Mouse (Mus musculus) thymus, adult 2 months (tissue): ENCODE measurements around the gene Tgif2. TPM values are rescaled to one million over a fixed set of nuclear protein-coding genes. Genes with fewer than 3 reads are reported as not detected.

Experiments used
- DNase-seq: peaks from one replicate; pipeline ENCODE4 v3.0.0; 2021
- H3K27ac ChIP-seq: fragments of 200-500 bp; 2 replicates; pipeline ENCODE4 v1.5.1; 2012; ENCODE audit warnings: low read length, control low read depth; ENCODE audit not compliant: control insufficient read depth, insufficient read depth
- H3K27me3 ChIP-seq: fragments of 200-500 bp; 2 replicates; pipeline ENCODE4 v1.6.1; 2012; ENCODE audit warnings: mild to moderate bottlenecking, low read length, moderate library complexity, mixed read lengths; ENCODE audit not compliant: control insufficient read depth, insufficient read depth
- H3K36me3 ChIP-seq: fragments of 200-500 bp; 2 replicates; pipeline ENCODE4 v1.6.1; 2012; ENCODE audit warnings: mild to moderate bottlenecking, low read length, moderate library complexity; ENCODE audit not compliant: control insufficient read depth, insufficient read depth
- H3K4me1 ChIP-seq: fragments of 200-500 bp; replicated peaks from 2 replicates; pipeline ENCODE4 v1.6.1; 2012; ENCODE audit warnings: low read length; ENCODE audit not compliant: control insufficient read depth, insufficient read depth
- H3K4me3 ChIP-seq: fragments of 200-500 bp; 2 replicates; pipeline ENCODE4 v1.5.1; 2012; ENCODE audit warnings: mild to moderate bottlenecking, low read length, control low read depth, moderate library complexity; ENCODE audit not compliant: control insufficient read depth, insufficient read depth
- CTCF ChIP-seq: fragments of 200-500 bp; IDR thresholded peaks from 2 replicates; pipeline ENCODE4 v1.5.1; 2012; ENCODE audit warnings: mild to moderate bottlenecking, control low read depth, low read length, moderate library complexity, borderline replicate concordance; ENCODE audit not compliant: control insufficient read depth, poor library complexity, insufficient read depth; ENCODE audit errors: extremely low read depth
- POLR2A ChIP-seq: fragments of 200-500 bp; IDR thresholded peaks from 2 replicates; pipeline ENCODE4 v1.6.1; 2012; ENCODE audit warnings: mild to moderate bottlenecking, low read length, control low read depth, moderate library complexity; ENCODE audit not compliant: control insufficient read depth, poor library complexity, insufficient read depth; ENCODE audit errors: extremely low read depth
- WGBS: fragments of 180-500 bp; shearing (Covaris S2); methylation state at CpG from one replicate; pipeline ENCODE4 v1.1.7; 2018; 5-methylcytosine and 5-hydroxymethylcytosine counted together
- polyA plus RNA-seq: library from polyadenylated mRNA; depleted of rRNA; stranded (reverse); fragments of >200 nt; gene quantifications from 2 replicates; pipeline ENCODE4 v1.2.3, GENCODE M21; 2012

Tgif2 gene
- polyA plus RNA-seq, 1 experiment = 37.2 TPM

DNA sequence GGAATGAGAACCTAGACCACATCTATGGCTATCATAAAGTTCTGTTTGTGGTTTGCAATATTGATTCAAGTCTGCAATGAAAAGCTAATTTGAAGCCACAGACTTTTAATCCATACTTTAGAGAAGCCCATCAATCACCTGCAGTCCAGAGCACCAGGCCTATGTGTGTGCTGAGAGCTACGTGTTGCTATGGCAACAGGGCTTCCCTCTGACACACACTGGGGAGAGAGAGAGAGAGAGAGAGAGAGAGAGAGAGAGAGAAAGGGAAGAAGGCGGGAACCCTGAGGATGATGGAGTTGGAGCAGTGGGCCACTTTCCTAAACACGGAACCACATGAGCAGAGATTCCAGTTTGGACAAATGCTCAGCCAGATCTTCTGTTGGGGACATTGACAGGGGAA, 52.4 kb downstream of the Tgif2 start:
- 76% methylated on average over 3 of the region's 3 CpGs for WGBS
- no peak for TF ChIP-seq CTCF
- no peak for TF ChIP-seq POLR2A
- Histone ChIP-seq H3K4me1 (peaks cover 7% of the 10 kb centered on the region), H3K36me3 (no peaks in the 10 kb centered on the region), H3K4me3 (no peak overlapping the region), H3K27ac (no peak overlapping the region), H3K27me3 (no peaks in the 10 kb centered on the region)
- DNase-seq = no peak

GRCm38 (mm10) chr2:156892821-156893220, 53.0 kb downstream of the Tgif2 start:
- H3K27me3 ChIP-seq = no peaks in the 10 kb centered on the region
- TF ChIP-seq CTCF (no peak), POLR2A (no peak)
- DNase-seq = no peak
- WGBS = 91% methylated on average over 6 of the region's 6 CpGs
- peaks cover 2% of the 10 kb centered on the region for H3K4me1 ChIP-seq
- no peak overlapping the region for H3K27ac ChIP-seq
- H3K4me3 ChIP-seq = no peak overlapping the region
- no peaks in the 10 kb centered on the region for H3K36me3 ChIP-seq

DNA sequence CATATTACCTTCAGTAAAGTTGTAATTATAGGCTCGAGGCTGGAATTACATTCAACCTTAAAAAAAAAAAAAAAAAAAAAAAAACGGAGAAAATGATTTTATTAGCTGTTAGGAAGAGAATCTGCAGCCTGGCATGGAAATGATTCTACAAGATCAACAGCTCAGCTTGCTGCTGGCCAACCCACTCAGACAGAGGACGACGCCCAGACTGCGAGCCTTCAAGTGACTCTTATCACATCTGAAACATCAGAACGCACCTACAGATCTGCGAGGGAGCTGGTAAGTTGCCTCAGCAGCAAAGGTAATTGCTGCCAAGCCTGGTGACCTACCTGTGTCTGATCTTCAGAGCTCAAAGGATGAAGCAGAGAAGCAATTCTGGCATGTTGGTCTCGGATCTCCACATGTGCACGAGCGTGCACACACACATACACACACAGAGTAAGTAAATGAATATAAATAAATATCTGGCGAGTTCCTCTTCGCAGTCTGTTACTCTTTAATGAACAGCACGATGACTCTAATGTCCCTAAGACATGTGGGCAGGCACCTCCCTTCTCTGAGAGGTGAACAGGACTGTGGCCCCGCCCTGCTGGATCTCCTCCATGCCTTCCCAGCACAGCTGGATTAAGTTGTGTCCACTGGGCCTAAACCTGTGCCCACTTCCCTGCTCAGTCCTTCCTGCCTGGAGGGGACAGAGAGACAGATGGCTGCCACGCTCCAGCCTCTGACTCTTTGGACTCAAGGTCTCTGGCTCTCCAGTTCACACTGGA, 54.9 kb downstream of the Tgif2 start:
- Histone ChIP-seq H3K36me3 (no peaks in the 10 kb centered on the region), H3K27ac (no peak overlapping the region), H3K27me3 (no peaks in the 10 kb centered on the region), H3K4me3 (no peak overlapping the region), H3K4me1 (no peaks in the 10 kb centered on the region)
- no peak for DNase-seq
- WGBS = 86% methylated on average over 15 of the region's 15 CpGs
- TF ChIP-seq POLR2A (no peak), CTCF (no peak)

DNA sequence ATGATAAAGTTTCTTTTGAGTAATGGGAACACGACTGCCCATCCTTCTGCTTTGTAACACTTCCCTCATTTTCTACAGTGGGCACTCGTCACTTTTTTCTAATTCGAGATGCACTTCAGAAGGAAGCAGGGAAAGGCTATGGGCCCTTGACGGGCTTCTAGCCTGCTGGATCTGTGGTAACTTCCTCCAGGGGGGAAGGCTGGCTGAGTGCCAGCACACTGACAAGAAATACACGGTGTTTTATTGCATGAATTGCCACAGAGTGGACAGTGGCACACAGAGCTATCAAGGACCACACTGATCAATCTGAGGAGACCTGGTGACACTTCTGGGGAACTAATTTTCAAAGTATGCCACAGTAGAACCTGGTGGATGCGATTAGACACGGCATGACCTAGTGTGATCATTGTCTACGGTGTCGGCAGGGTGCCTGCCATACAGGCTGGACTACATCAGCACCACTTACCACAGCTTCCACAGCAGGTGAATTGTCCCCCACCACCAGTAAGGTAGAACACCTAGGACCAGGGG, 56.6 kb downstream of the Tgif2 start:
- 79% methylated on average over 9 of the region's 9 CpGs for WGBS
- DNase-seq = no peak
- Histone ChIP-seq H3K27me3 (no peaks in the 10 kb centered on the region), H3K4me1 (no peaks in the 10 kb centered on the region), H3K4me3 (no peak overlapping the region), H3K36me3 (no peaks in the 10 kb centered on the region), H3K27ac (no peak overlapping the region)
- TF ChIP-seq CTCF (no peak), POLR2A (no peak)

DNA sequence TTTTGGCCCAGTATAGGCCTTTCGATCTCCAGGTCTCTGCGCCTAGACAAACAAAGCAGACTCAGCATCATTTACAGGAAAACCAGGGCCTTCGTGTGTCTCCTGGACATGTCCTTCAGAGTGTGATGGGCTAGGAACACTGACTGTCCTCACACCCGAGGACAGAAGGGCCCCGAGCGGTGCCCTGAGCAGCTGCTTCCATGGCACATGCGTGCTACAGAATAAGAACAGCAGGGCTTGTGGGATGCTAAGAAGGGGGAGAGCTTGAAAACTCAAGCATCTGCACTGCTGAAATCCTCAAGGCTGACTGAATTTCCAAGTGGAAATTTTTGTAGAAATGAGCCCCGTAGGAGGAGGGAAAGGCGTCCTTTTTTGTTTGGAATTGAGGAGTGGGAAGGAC, 57.2 kb downstream of the Tgif2 start:
- DNase-seq = no peak
- TF ChIP-seq POLR2A (no peak), CTCF (no peak)
- no peaks in the 10 kb centered on the region for H3K36me3 ChIP-seq
- no peak overlapping the region for H3K4me3 ChIP-seq
- no peaks in the 10 kb centered on the region for H3K4me1 ChIP-seq
- 93% methylated on average over 9 of the region's 9 CpGs for WGBS
- no peak overlapping the region for H3K27ac ChIP-seq
- H3K27me3 ChIP-seq = no peaks in the 10 kb centered on the region

DNA sequence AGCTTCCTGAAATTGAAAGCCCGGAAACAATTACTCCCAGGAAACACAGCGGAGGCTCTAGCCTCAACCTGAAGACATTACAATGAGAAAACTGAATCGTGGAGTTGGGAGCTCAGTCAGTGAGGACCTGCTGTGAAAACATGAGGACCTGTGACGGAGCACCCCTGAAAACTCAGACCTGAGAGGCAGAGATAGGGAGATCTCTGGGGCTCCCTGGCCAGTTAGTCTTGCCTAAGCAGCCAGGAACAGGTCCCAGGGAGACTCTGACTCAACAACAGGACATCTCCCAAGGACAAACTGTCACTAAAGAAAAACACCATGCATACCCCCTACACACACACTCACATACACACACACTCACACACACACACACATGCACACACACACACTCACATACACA, 58.6 kb downstream of the Tgif2 start:
- WGBS = 65% methylated on average over 4 of the region's 4 CpGs
- no peak overlapping the region for H3K4me3 ChIP-seq
- TF ChIP-seq POLR2A = no peak
- no peak for TF ChIP-seq CTCF

DNA sequence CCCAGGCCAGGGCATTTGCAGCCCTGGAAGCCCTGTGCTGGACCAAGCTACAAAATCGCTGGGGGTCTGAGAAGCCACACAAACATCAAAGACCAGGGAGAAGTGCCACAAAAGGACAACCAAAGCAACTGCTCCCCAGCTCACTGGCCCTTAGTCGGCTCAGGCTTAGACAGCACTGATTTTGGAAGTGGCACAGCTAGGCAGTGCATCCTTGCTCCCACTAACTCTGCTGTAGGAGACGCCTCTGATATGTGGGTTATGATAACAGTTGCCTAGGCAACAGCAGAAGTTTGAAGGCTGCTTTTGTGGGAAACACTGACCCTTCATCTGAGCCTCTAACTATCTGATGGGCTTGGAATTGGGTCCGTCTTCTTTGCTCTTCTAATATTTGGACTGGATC, 59.4 kb downstream of the Tgif2 start:
- TF ChIP-seq POLR2A (no peak), CTCF (no peak)
- DNase-seq = no peak
- 90% methylated on average over 4 of the region's 4 CpGs for WGBS
- no peaks in the 10 kb centered on the region for H3K4me1 ChIP-seq
- H3K4me3 ChIP-seq = no peak overlapping the region
- H3K36me3 ChIP-seq = no peaks in the 10 kb centered on the region
- no peak overlapping the region for H3K27ac ChIP-seq
- no peaks in the 10 kb centered on the region for H3K27me3 ChIP-seq

More for the DNA sequence above, 58.6 kb downstream of the Tgif2 start:
- H3K4me1 ChIP-seq = no peaks in the 10 kb centered on the region
- H3K27ac ChIP-seq = no peak overlapping the region
- no peaks in the 10 kb centered on the region for H3K36me3 ChIP-seq
- DNase-seq = no peak
- H3K27me3 ChIP-seq = no peaks in the 10 kb centered on the region

GRCm38 (mm10) chr2:156901344-156901743, 61.5 kb downstream of the Tgif2 start:
- H3K27ac ChIP-seq = no peak overlapping the region
- no peaks in the 10 kb centered on the region for H3K4me1 ChIP-seq
- WGBS = 100% methylated on average over 2 of the region's 2 CpGs
- no peaks in the 10 kb centered on the region for H3K36me3 ChIP-seq
- DNase-seq = no peak
- TF ChIP-seq POLR2A = no peak
- no peak for TF ChIP-seq CTCF
- H3K4me3 ChIP-seq = no peak overlapping the region
- no peaks in the 10 kb centered on the region for H3K27me3 ChIP-seq
